Mouse (Mus musculus): Measurements from ENCODE around the gene Pdx1.

Pdx1 gene

GRCm38 (mm10) chr5:147312830-147313685, 43.3 kb downstream of the Pdx1 start:
- DNase-seq (ENCODE audit: low spot score): no peak

GRCm38 (mm10) chr5:147314646-147315431, 45.1 kb downstream of the Pdx1 start:
- DNase-seq (ENCODE audit: low spot score): no peak

- DNase-seq (ENCODE audit: low spot score): no peak
These were observed 45.8 kb downstream of the Pdx1 start for GRCm38 (mm10) chr5:147315432-147316075.

- DNase-seq (ENCODE audit: low spot score): no peak
These were observed 47.6 kb downstream of the Pdx1 start for GRCm38 (mm10) chr5:147317321-147317720.

GRCm38 (mm10) chr5:147317991-147318390, 48.2 kb downstream of the Pdx1 start:
- no peak for DNase-seq (ENCODE audit: low spot score)

- no peak for DNase-seq (ENCODE audit: low spot score)
These were observed 49.9 kb downstream of the Pdx1 start for GRCm38 (mm10) chr5:147319653-147320052.

GRCm38 (mm10) chr5:147322183-147322582, 52.4 kb downstream of the Pdx1 start, which contains the start of gene Urad:
TSS of gene Urad (minus strand) at chr5:147322440.
- no peak for DNase-seq (ENCODE audit: low spot score)

GRCm38 (mm10) chr5:147323237-147323917, 53.6 kb downstream of the Pdx1 start:
- peak; percentile 69 for DNase-seq (ENCODE audit: low spot score)

All from urinary bladder, postnatal 14 days (tissue).